Mouse (Mus musculus) gastrocnemius, adult 8-10 months (tissue): Measurements from ENCODE around the gene Vmn2r103. TPM values are rescaled to one million over a fixed set of nuclear protein-coding genes. Genes with fewer than 3 reads are reported as not detected.

Source experiments
- DNase-seq, 2 experiments: peaks; one replicate each; pipeline ENCODE4 v3.0.0; 2022; ENCODE audit warnings: low spot score in 2 of 2
- total RNA-seq, 4 experiments: library from RNA; stranded (reverse); gene quantifications; 2 replicates each; pipeline ENCODE4 v1.2.4; 2022

Gene Vmn2r103
- total RNA-seq, result not detected

GRCm38 (mm10) chr17:19773063-19773462 is at the start of gene Vmn2r103:
Vmn2r103 (plus strand) TSS chr17:19773363.
- DNase-seq, result no peak

- no peak for DNase-seq
Measured at GRCm38 (mm10) chr17:19778994-19779393, 5.8 kb downstream of the Vmn2r103 start.

DNA sequence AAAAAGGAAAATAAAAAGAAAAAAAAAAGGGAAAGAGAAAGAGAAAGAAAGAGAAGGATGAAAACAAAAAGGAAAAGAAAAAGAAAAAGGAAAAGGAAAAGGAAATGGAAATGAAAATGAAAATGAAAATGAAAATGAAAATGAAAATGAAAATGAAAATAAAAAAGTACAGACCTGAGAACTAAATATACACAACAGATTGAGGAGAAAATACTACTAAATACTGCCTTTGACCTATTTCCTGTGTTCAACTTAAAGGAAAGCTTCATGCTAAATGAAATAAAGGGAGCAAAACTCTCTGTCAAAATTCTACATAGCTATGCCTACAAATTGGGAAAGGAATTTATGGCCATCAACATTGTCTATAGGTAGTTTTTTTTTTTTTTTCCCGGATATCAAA is 16.1 kb downstream of the Vmn2r103 start:
- DNase-seq, result no peak

Other genes with a start within 250 kb of the Vmn2r103 start
- gene Vmn2r101, start 196.1 kb upstream of the Vmn2r103 start, total RNA-seq, result not detected
- not detected for gene Vmn2r102, start 113.0 kb upstream of the Vmn2r103 start, total RNA-seq